9 mouse cellular contexts compared by ENCODE assay signal in the genomic region with DNA sequence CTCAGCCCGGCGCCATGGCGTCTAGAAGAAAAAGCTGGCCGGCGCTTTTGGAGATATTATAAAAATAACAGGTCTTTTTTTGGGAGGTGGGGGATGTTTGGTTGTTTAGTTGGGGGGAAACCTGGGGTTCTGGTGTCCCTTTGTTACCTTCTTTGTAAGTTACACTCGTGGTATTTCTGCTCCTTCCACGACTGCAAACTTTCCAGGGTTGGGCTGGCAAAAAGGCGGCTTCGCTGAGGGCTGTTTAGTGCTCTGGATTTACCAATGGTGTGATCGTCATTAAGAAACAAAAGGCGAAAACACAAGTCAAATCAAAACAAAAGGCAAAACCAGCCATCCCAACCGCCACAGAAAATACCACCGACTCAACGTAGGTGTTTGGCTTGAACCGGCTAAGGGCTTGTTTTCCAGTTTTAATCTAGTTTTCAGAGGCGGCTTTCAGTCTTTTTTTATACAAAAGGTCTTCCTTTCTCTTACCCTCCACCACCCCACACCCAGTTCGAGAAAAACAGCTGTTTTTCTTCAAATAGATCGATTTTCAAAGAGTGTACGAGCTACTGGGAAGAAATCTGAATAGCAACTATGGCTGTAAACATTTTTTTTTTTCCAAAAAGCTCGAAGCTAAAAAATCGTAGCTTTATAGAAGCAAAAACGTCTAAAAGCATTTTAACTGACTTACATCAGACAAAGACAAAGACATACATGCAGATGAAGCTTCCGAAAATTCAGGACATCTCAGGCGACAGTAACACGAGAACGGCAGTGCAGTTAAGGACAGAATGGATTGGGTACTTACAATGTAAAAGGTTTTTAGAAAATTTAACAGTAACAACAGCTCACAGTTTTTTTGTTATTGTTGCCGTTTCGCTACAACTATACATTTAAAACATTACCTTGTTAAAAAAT. TPM values are rescaled to one million over a fixed set of nuclear protein-coding genes. Genes with fewer than 3 reads are reported as not detected.
DNase-seq lines count a peak whose midpoint lies in the region; ATAC-seq and TF ChIP-seq lines count a peak whose summit lies in the region.
"Had no signal": no experiment of that assay in that cellular context is flagged by ENCODE, and none has a peak within 500 bp of the region (broad histone marks: within the 10 kb centered on the region; RNA-seq: fewer than 3 reads in every experiment).

No protein-coding gene starts in this region.

- no peak for ATAC-seq in heart, postnatal 0 days (ENCODE audit: insufficient read depth, low read depth)
- ATAC-seq in neural tube, embryonic 15.5 days (ENCODE audit: low FRiP score), result no peak

- peak overlapping the region; percentile 70 for H3K4me3 ChIP-seq in left cerebral cortex, adult 2 months
- peak overlapping the region; percentile 71 for H3K4me3 ChIP-seq in brown adipose tissue, adult 24 weeks (ENCODE audit: insufficient read depth, low read depth, low read length)
- H3K4me3 ChIP-seq in heart, postnatal 0 days (ENCODE audit: low read depth, low read length), result peak overlapping the region; percentile 92
- H3K4me3 ChIP-seq in neural tube, embryonic 15.5 days (replicated peaks), result peak overlapping the region; percentile 69

- 4% methylated on average over 28 of the region's 28 CpGs for WGBS in heart, postnatal 0 days
- WGBS in neural tube, embryonic 15.5 days, result under 1% methylated on average over 28 of the region's 28 CpGs

- H3K27me3 ChIP-seq in heart, postnatal 0 days (ENCODE audit: control insufficient read depth, insufficient read depth, low read length), result no peaks in the 10 kb centered on the region
- no peaks in the 10 kb centered on the region for H3K27me3 ChIP-seq in neural tube, embryonic 15.5 days (replicated peaks)

- peak overlapping the region; percentile 98 for H3K4me2 ChIP-seq in heart, postnatal 0 days (ENCODE audit: low read depth, low read length)
- H3K4me2 ChIP-seq in neural tube, embryonic 15.5 days, result peak overlapping the region; percentile 91

- no peaks in the 10 kb centered on the region for H3K9me3 ChIP-seq in heart, postnatal 0 days (replicated peaks; ENCODE audit: control insufficient read depth, low read length)
- H3K9me3 ChIP-seq in neural tube, embryonic 15.5 days (replicated peaks), result no peaks in the 10 kb centered on the region

- peak overlapping the region; percentile 95 for H3K9ac ChIP-seq in heart, postnatal 0 days (replicated peaks; ENCODE audit: low read depth, low read length)
- peak overlapping the region; percentile 99 for H3K9ac ChIP-seq in neural tube, embryonic 15.5 days (replicated peaks)

- no peak for DNase-seq in left cerebral cortex, adult 2 months (ENCODE audit: extremely low spot score in 1 of 2, low spot score in 2 of 2)
- no peak for DNase-seq in left cerebral cortex, postnatal 14 days (ENCODE audit: low spot score in 2 of 2)
- DNase-seq in heart, postnatal 0 days (ENCODE audit: low spot score), result no peak
- DNase-seq in liver, result peak; percentile 51
- DNase-seq in urinary bladder, postnatal 25 days (ENCODE audit: low spot score), result no peak
- DNase-seq in MN1 (ENCODE audit: low spot score), result no peak

- peaks cover 8% of the 10 kb centered on the region for H3K4me1 ChIP-seq in brown adipose tissue, adult 24 weeks (ENCODE audit: control insufficient read depth, insufficient read depth, insufficient read length, low read length)
- H3K4me1 ChIP-seq in heart, postnatal 0 days (ENCODE audit: control insufficient read depth, insufficient read depth), result peaks cover 38% of the 10 kb centered on the region
- H3K4me1 ChIP-seq in neural tube, embryonic 15.5 days, result peaks cover 45% of the 10 kb centered on the region

- 0 out of 2 replicates have a peak, but pooled peaks have one; percentile 51 for TF ChIP-seq EP300 in heart, postnatal 0 days (IDR thresholded peaks at IDR 0.05; ENCODE audit: low read depth)

- no peaks in the 10 kb centered on the region for H3K36me3 ChIP-seq in heart, postnatal 0 days (replicated peaks; ENCODE audit: control insufficient read depth, insufficient read depth, low read length)
- no peaks in the 10 kb centered on the region for H3K36me3 ChIP-seq in neural tube, embryonic 15.5 days

- intact Hi-C loops in left cerebral cortex, adult 2 months (cut with DNase I), result no loop called here
- intact Hi-C loops in left cerebral cortex, postnatal 14 days (cut with DNase I), result no loop called here

- no peak for TF ChIP-seq CTCF in left cerebral cortex, adult 2 months (IDR thresholded peaks at IDR 0.05)
- TF ChIP-seq CTCF in heart, postnatal 0 days (IDR thresholded peaks at IDR 0.05; ENCODE audit: low read depth), result no peak

- H3K27ac ChIP-seq in left cerebral cortex, adult 2 months, result peak overlapping the region; percentile 100
- H3K27ac ChIP-seq in brown adipose tissue, adult 24 weeks (replicated peaks; ENCODE audit: low read depth, low read length), result peak overlapping the region; percentile 97
- H3K27ac ChIP-seq in heart, postnatal 0 days (ENCODE audit: low read depth), result peak overlapping the region; percentile 100
- peak overlapping the region; percentile 97 for H3K27ac ChIP-seq in neural tube, embryonic 15.5 days (replicated peaks)

RNA-seq across cellular contexts. Expression of a gene that starts 2.0 kb away (rescaled TPM):
- 10 to 100 TPM; 32.4 to 42.2 TPM for total RNA-seq in left cerebral cortex, adult 2 months (2021)
- total RNA-seq in left cerebral cortex, postnatal 14 days (2021), result 10 to 100 TPM; 31.3 to 31.4 TPM
- polyA plus RNA-seq in brown adipose tissue, adult 24 weeks (2012; ENCODE audit: insufficient read depth, insufficient read length, missing spikeins), result 5.4 and 8.3 TPM in 2 replicates
- 5.5 and 6.1 TPM in 2 replicates for total RNA-seq in heart, postnatal 0 days (2014; rRNA removed; ENCODE audit: low replicate concordance)
- 4.9 and 5.1 TPM in 2 replicates for polyA plus RNA-seq in heart, postnatal 0 days (2015; fragmentation: Nextera tagmentation; extraction: Ambion mirVana)
- 10.5 and 11.2 TPM in 2 replicates for polyA plus RNA-seq in neural tube, embryonic 15.5 days (2015; fragmentation: Nextera tagmentation; extraction: Ambion mirVana)

RNA-seq across cellular contexts. Expression of a gene that starts 7.5 kb away (rescaled TPM):
- total RNA-seq in left cerebral cortex, adult 2 months (2021), result 10 to 100 TPM; 48.5 to 48.9 TPM
- 10 to 100 TPM; 54.3 to 56.3 TPM for total RNA-seq in left cerebral cortex, postnatal 14 days (2021)
- polyA plus RNA-seq in brown adipose tissue, adult 24 weeks (2012; ENCODE audit: insufficient read depth, insufficient read length, missing spikeins), result 0.48 and 0.67 TPM in 2 replicates
- 1.4 and 2.1 TPM in 2 replicates for total RNA-seq in heart, postnatal 0 days (2014; rRNA removed; ENCODE audit: low replicate concordance)
- 0.71 and 1.1 TPM in 2 replicates for polyA plus RNA-seq in heart, postnatal 0 days (2015; fragmentation: Nextera tagmentation; extraction: Ambion mirVana)
- polyA plus RNA-seq in neural tube, embryonic 15.5 days (2015; fragmentation: Nextera tagmentation; extraction: Ambion mirVana), result 19.2 and 20.9 TPM in 2 replicates

RNA-seq across cellular contexts. Expression of a gene that starts 29.2 kb away (rescaled TPM):
- total RNA-seq in left cerebral cortex, adult 2 months (2021), result 10 to 100 TPM; 23.4 to 24.9 TPM
- 10 to 100 TPM; 29.2 to 29.7 TPM for total RNA-seq in left cerebral cortex, postnatal 14 days (2021)
- polyA plus RNA-seq in brown adipose tissue, adult 24 weeks (2012; ENCODE audit: insufficient read depth, insufficient read length, missing spikeins), result 18.4 and 19.5 TPM in 2 replicates
- 11.2 and 19.5 TPM in 2 replicates for total RNA-seq in heart, postnatal 0 days (2014; rRNA removed; ENCODE audit: low replicate concordance)
- polyA plus RNA-seq in heart, postnatal 0 days (2015; fragmentation: Nextera tagmentation; extraction: Ambion mirVana), result 54.0 and 54.9 TPM in 2 replicates
- polyA plus RNA-seq in neural tube, embryonic 15.5 days (2015; fragmentation: Nextera tagmentation; extraction: Ambion mirVana), result 79.5 and 81.1 TPM in 2 replicates

RNA-seq across cellular contexts. Expression of a gene that starts 42.6 kb away (rescaled TPM):
- not detected for total RNA-seq in left cerebral cortex, adult 2 months (2021)
- total RNA-seq in left cerebral cortex, postnatal 14 days (2021), result not detected
- polyA plus RNA-seq in brown adipose tissue, adult 24 weeks (2012; ENCODE audit: insufficient read depth, insufficient read length, missing spikeins), result 1.7 TPM in 2 replicates
- 0.43 and 0.92 TPM in 2 replicates for total RNA-seq in heart, postnatal 0 days (2014; rRNA removed; ENCODE audit: low replicate concordance)
- polyA plus RNA-seq in heart, postnatal 0 days (2015; fragmentation: Nextera tagmentation; extraction: Ambion mirVana), result not detected in 2 replicates
- 0.50 TPM in 1 of 2 replicates, not detected in the other for polyA plus RNA-seq in neural tube, embryonic 15.5 days (2015; fragmentation: Nextera tagmentation; extraction: Ambion mirVana)
- total RNA-seq: neutrophil, adult 5-6 weeks had no signal

Comparison
In these comparisons a context has a peak if more than half of its experiments do, and no peak if none do; other contexts are left out.
1. RNA of a gene that starts 7.5 kb away (total RNA-seq): 54.3 to 56.3 TPM in left cerebral cortex, postnatal 14 days and 48.5 to 48.9 TPM in left cerebral cortex, adult 2 months; 1.4 to 2.1 TPM in heart, postnatal 0 days; every median in the first group is over 10 times any median in the second.
2. Peak in every context shown above with its lines, with median percentiles within 50 percentile points of each other: H3K27ac ChIP-seq and H3K4me3 ChIP-seq.